Mouse (Mus musculus): ENCODE measurements around the gene Map3k5. TPM values are rescaled to one million over a fixed set of nuclear protein-coding genes. Genes with fewer than 3 reads are reported as not detected.

The Map3k5 gene
- polyA plus RNA-seq, 1 experiment from 2014 or later: 1.2 TPM

DNA sequence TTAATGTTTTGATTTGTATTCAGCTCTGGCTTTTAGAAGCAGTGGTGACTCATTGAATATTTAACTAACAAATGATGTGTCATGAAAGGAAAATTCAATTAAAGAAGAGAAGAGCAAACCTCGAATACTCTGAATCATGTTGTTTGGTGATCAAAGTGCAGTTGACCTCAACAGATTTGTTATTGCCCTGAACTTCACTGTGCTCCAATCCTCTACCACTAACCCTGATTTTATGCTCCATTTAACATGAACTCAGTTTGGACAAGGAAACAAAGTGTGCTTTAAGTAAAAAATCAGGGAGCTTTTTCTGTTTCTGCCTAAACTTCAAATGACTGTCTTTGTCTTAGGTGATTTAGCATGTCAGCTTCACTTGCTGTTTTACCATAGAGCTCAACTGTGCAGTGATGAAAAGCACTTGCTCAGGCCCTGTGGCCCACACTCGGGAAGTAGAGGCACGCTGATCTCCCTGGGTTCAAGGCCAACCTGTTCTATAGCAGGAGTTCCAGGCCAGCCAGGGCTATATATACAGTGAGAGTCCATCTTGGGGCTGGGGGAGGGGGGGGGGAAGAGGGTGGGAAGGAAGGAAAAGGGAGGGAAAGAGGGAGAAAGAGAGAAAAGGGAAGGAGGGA, 57.1 kb downstream of the Map3k5 start:
- Histone ChIP-seq H3K4me3 (ENCODE audit: low read length) (no peak overlapping the region), H3K4me2 (ENCODE audit: low read depth, low read length) (no peak overlapping the region), H3K27me3 (ENCODE audit: control insufficient read depth, insufficient read depth, low read depth, low read length) (no peaks in the 10 kb centered on the region), H3K27ac (ENCODE audit: low read length) (no peak overlapping the region), H3K36me3 (ENCODE audit: control insufficient read depth, insufficient read depth, low read length) (no peaks in the 10 kb centered on the region), H3K4me1 (replicated peaks; ENCODE audit: control insufficient read depth, insufficient read depth, low read length) (no peaks in the 10 kb centered on the region), H3K9ac (ENCODE audit: low read length) (no peak overlapping the region), H3K9me3 (ENCODE audit: control insufficient read depth, low read length) (no peaks in the 10 kb centered on the region)
- no peak for ATAC-seq (ENCODE audit: low read depth)
- WGBS: 51% methylated on average over 3 of the region's 3 CpGs

DNA sequence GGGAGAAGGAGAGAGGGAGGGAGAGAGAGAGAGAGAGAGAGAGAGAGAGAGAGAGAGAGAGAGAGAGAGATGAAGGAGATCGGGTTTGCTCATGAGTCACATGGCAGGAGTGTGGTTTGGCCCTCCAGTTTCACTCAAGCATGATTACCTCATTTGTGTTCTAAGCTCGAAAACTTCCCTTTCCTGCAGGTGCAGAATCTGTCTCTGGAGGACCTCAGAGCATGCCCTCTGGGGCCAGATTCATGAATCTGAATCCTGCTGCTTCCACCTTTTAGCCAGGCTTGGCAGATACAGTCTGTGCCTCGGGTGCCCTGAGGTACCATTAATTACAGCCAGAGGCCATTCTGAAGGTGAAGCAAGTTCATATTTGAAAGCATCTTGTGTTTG, 57.6 kb downstream of the Map3k5 start:
- H3K9ac ChIP-seq (ENCODE audit: low read length): no peak overlapping the region
- H3K27ac ChIP-seq (ENCODE audit: low read length): no peak overlapping the region
- no peak overlapping the region for H3K4me3 ChIP-seq (ENCODE audit: low read length)
- no peaks in the 10 kb centered on the region for H3K27me3 ChIP-seq (ENCODE audit: control insufficient read depth, insufficient read depth, low read depth, low read length)
- ATAC-seq (ENCODE audit: low read depth): no peak
- WGBS: 22% methylated on average over 3 of the region's 3 CpGs
- H3K36me3 ChIP-seq (ENCODE audit: control insufficient read depth, insufficient read depth, low read length): no peaks in the 10 kb centered on the region
- H3K9me3 ChIP-seq (ENCODE audit: control insufficient read depth, low read length): no peaks in the 10 kb centered on the region
- H3K4me1 ChIP-seq (replicated peaks; ENCODE audit: control insufficient read depth, insufficient read depth, low read length): no peaks in the 10 kb centered on the region
- H3K4me2 ChIP-seq (ENCODE audit: low read depth, low read length): no peak overlapping the region

DNA sequence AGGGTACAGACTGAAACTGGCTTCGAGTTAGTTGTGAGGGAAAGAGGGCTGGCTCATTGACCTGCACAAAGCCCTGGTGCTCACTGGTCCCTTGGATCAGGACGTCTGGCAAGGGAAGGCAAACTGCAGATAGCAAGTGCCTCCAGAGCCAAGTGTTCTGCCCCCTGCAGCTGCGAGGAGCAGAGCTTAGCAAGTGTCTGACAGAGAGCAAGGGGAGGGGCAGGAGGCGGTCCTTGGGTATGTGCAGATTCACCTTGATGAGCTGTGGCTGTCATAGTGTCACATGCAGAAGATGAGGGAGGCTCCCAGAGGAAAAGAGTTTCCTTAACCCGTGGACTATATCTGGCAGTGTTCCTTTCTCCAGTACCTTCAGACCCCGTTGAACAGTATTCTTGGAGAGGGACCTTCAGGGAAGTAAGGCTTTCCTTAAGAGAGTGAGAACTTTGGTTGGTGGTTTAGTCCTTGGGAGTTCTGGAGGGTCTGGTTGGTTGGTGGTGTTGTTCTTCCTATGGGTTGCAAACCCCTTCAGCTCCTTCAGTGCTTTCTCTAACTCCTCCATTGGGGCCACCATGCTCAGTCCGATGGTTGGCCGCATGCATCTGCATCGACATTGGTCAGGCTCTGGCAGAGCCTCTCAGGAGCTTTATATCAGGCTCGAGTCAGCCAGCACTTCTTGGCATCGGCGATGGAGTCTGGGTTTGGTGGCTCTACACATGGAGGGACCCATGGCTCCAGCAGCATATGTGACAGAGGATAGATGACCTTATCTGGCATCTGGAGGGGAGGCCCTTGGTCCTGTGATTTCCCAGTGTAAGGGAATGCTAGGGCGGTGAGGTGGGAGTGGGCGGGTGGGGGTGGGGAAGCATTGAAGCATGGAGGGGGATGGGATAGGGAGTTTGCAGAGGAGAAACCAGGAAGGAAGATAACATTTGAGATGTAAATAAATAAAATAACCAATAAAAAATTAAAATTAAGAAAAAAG, 60.5 kb downstream of the Map3k5 start:
- ATAC-seq (ENCODE audit: low read depth): no peak

DNA sequence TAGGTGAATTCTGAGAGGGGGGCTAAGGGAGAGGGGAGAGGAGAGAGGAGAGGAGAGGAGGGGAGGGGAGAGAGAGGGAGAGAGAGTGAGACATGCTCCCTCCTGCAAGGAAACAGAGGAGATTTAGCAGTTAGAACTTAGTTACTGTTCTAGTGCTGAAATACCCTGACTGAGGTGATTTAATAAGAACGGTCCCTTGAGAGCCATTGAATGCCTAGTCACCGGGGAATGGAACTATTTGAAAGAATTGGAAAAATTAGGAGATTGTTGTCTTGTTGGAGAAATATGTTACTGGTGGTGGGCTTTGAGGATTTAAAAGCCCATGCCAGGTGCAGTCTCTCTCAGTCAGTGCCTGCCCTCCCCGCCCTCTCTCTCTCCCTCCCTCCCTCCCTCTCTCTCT, 61.9 kb downstream of the Map3k5 start:
- Histone ChIP-seq H3K9me3 (ENCODE audit: control insufficient read depth, low read length) (no peaks in the 10 kb centered on the region; the same call in 1 of the 2 replicates), H3K4me1 (replicated peaks; ENCODE audit: control insufficient read depth, insufficient read depth, low read length) (no peaks in the 10 kb centered on the region), H3K4me2 (ENCODE audit: low read depth, low read length) (no peak overlapping the region), H3K4me3 (ENCODE audit: low read length) (no peak overlapping the region), H3K27ac (ENCODE audit: low read length) (no peak overlapping the region), H3K36me3 (ENCODE audit: control insufficient read depth, insufficient read depth, low read length) (no peaks in the 10 kb centered on the region), H3K27me3 (ENCODE audit: control insufficient read depth, insufficient read depth, low read depth, low read length) (no peaks in the 10 kb centered on the region), H3K9ac (ENCODE audit: low read length) (no peak overlapping the region)
- ATAC-seq (ENCODE audit: low read depth): no peak
- WGBS: 63% methylated on average over 3 of the region's 3 CpGs

More for the DNA sequence above, 60.5 kb downstream of the Map3k5 start:
- Histone ChIP-seq H3K4me3 (ENCODE audit: low read length) (no peak overlapping the region), H3K27me3 (ENCODE audit: control insufficient read depth, insufficient read depth, low read depth, low read length) (no peaks in the 10 kb centered on the region), H3K9ac (ENCODE audit: low read length) (no peak overlapping the region), H3K9me3 (ENCODE audit: control insufficient read depth, low read length) (no peaks in the 10 kb centered on the region; the same call in 1 of the 2 replicates), H3K36me3 (ENCODE audit: control insufficient read depth, insufficient read depth, low read length) (no peaks in the 10 kb centered on the region), H3K27ac (ENCODE audit: low read length) (no peak overlapping the region), H3K4me2 (ENCODE audit: low read depth, low read length) (no peak overlapping the region), H3K4me1 (replicated peaks; ENCODE audit: control insufficient read depth, insufficient read depth, low read length) (no peaks in the 10 kb centered on the region)
- 61% methylated on average over 14 of the region's 14 CpGs for WGBS

DNA sequence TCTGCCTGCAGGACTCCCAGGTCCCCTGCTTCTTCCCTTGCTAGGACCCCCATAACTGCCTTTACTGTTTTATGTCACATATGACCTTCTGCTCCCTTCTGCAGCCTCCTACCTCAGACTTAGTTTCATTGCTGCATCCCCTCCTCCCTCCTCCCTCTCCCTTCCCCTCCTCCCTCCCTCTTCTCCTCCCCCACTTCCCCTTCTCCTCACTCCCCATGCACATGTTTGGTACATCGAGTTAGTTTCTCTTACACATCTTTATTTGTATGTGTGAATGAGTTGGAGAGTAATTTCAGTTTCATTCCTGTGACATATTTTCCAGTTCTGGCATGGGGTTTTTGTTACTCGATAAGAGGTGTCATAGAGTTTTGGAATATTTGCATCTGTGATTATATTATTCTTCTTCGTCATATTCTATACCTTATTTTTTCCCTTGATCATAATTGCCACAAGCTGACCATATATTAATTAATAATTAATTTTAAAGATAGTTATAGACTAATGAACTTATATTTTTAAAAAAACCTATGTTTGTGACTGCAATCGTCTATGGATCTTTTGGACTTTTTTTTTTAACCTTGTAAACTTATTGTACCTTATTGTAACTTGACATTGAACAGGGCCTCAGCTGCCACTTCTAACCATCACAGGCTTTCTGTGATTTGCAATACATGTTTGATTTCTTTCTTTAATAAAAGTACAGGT, 65.6 kb downstream of the Map3k5 start:
- Histone ChIP-seq H3K36me3 (ENCODE audit: control insufficient read depth, insufficient read depth, low read length) (no peaks in the 10 kb centered on the region), H3K4me3 (ENCODE audit: low read length) (no peak overlapping the region), H3K4me1 (replicated peaks; ENCODE audit: control insufficient read depth, insufficient read depth, low read length) (no peaks in the 10 kb centered on the region), H3K27me3 (ENCODE audit: control insufficient read depth, insufficient read depth, low read depth, low read length) (no peaks in the 10 kb centered on the region), H3K9ac (ENCODE audit: low read length) (no peak overlapping the region), H3K9me3 (ENCODE audit: control insufficient read depth, low read length) (no peaks in the 10 kb centered on the region; the same call in 1 of the 2 replicates), H3K4me2 (ENCODE audit: low read depth, low read length) (no peak overlapping the region), H3K27ac (ENCODE audit: low read length) (no peak overlapping the region)
- 65% methylated on average over 4 of the region's 4 CpGs for WGBS
- ATAC-seq (ENCODE audit: low read depth): no peak

DNA sequence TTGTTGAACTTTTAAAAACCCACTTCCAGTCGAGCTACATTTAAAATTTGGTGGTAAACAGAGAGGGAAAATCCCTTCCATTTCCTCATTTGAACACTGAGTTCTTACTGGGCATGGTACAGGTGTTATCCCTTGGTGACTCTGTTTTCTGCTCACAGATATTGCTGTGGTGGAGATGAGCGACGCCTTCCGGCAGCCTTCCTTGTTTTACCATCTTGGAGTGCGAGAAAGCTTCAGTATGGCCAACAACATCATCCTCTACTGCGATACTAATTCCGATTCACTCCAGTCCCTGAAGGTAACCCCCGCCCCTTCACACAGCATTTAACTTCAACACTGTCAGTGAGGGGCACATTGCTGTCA, 66.1 kb downstream of the Map3k5 start:
- ATAC-seq (ENCODE audit: low read depth): no peak
- no peak overlapping the region for H3K4me2 ChIP-seq (ENCODE audit: low read depth, low read length)
- 76% methylated on average over 8 of the region's 8 CpGs for WGBS
- no peaks in the 10 kb centered on the region; the same call in 1 of the 2 replicates for H3K9me3 ChIP-seq (ENCODE audit: control insufficient read depth, low read length)
- no peak overlapping the region for H3K9ac ChIP-seq (ENCODE audit: low read length)
- H3K4me1 ChIP-seq (replicated peaks; ENCODE audit: control insufficient read depth, insufficient read depth, low read length): no peaks in the 10 kb centered on the region
- no peak overlapping the region for H3K27ac ChIP-seq (ENCODE audit: low read length)
- no peaks in the 10 kb centered on the region for H3K27me3 ChIP-seq (ENCODE audit: control insufficient read depth, insufficient read depth, low read depth, low read length)
- no peak overlapping the region for H3K4me3 ChIP-seq (ENCODE audit: low read length)
- H3K36me3 ChIP-seq (ENCODE audit: control insufficient read depth, insufficient read depth, low read length): no peaks in the 10 kb centered on the region

DNA sequence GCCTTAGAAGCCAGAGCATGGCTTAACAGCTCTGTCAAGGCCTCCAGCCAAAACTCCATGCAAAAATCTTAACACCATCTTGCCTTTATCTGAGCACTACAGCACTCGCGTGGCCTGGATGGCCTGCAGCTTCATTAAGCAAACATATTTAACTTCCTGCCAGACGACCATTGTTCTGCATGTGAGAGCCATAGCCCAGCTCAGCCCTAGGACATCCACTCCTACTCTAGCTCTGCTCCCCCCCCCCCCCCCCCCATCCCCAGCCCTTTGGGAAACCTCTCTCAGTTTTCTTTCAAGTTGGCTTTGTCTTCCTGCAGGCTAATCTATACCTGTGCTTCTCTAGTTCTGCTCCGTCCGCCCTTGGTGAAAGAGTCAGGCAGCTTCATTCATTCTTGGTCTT, 67.7 kb downstream of the Map3k5 start:
- H3K27me3 ChIP-seq (ENCODE audit: control insufficient read depth, insufficient read depth, low read depth, low read length): no peaks in the 10 kb centered on the region
- 33% methylated on average over 5 of the region's 5 CpGs for WGBS
- no peaks in the 10 kb centered on the region; the same call in 1 of the 2 replicates for H3K9me3 ChIP-seq (ENCODE audit: control insufficient read depth, low read length)
- H3K4me2 ChIP-seq (ENCODE audit: low read depth, low read length): no peak overlapping the region
- H3K4me3 ChIP-seq (ENCODE audit: low read length): no peak overlapping the region
- H3K9ac ChIP-seq (ENCODE audit: low read length): no peak overlapping the region
- no peaks in the 10 kb centered on the region for H3K4me1 ChIP-seq (replicated peaks; ENCODE audit: control insufficient read depth, insufficient read depth, low read length)
- no peak for ATAC-seq (ENCODE audit: low read depth)
- no peak overlapping the region for H3K27ac ChIP-seq (ENCODE audit: low read length)
- no peaks in the 10 kb centered on the region for H3K36me3 ChIP-seq (ENCODE audit: control insufficient read depth, insufficient read depth, low read length)

DNA sequence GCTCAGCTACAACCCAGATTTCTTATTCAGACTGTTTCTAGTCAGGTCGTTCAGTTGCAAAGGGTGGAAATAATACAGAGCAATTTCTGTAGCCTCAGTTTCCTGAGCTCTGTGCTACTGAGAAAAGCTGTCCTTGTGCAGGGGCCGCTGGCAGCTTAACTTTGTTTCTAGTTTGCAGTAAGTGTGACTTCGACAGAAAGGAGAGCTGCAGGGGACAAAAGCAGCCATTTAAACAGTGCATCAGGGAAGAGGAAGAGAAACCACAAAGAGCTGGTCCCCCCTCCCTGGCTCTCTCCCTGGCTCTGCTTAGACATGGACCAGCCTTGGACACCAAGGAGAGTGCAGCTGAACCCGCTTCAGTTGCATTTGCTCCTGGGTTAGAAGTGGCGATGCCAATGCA, 68.7 kb downstream of the Map3k5 start:
- ATAC-seq (ENCODE audit: low read depth): no peak
- 66% methylated on average over 5 of the region's 5 CpGs for WGBS
- H3K9me3 ChIP-seq (ENCODE audit: control insufficient read depth, low read length): no peaks in the 10 kb centered on the region

DNA sequence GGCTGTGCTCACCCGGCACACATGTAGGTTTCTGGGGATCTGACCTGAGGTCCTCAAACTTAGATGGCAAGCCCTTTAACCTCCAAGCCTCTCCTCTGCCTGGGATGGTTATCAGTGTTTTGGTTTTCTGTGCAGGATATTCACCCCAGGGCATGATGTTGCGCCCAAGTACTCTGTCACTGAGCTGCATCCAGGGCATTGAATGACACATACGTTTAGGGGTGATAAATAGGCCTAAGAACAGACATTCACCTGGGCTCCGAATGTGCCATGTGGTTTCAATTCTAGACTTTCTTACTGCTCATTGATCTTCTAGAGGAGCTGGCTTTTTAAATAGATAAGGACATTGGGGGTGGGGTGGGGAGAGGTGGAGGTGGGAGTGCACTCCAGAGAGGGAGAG, 70.5 kb downstream of the Map3k5 start:
- ATAC-seq (ENCODE audit: low read depth): no peak
- Histone ChIP-seq H3K36me3 (ENCODE audit: control insufficient read depth, insufficient read depth, low read length) (no peaks in the 10 kb centered on the region), H3K27me3 (ENCODE audit: control insufficient read depth, insufficient read depth, low read depth, low read length) (no peaks in the 10 kb centered on the region), H3K4me3 (ENCODE audit: low read length) (no peak overlapping the region), H3K9ac (ENCODE audit: low read length) (no peak overlapping the region), H3K9me3 (ENCODE audit: control insufficient read depth, low read length) (no peaks in the 10 kb centered on the region), H3K27ac (ENCODE audit: low read length) (no peak overlapping the region), H3K4me2 (ENCODE audit: low read depth, low read length) (no peak overlapping the region), H3K4me1 (replicated peaks; ENCODE audit: control insufficient read depth, insufficient read depth, low read length) (no peaks in the 10 kb centered on the region)
- 66% methylated on average over 4 of the region's 4 CpGs for WGBS

More for the DNA sequence above, 68.7 kb downstream of the Map3k5 start:
- no peaks in the 10 kb centered on the region for H3K36me3 ChIP-seq (ENCODE audit: control insufficient read depth, insufficient read depth, low read length)
- H3K4me1 ChIP-seq (replicated peaks; ENCODE audit: control insufficient read depth, insufficient read depth, low read length): no peaks in the 10 kb centered on the region
- no peak overlapping the region for H3K4me3 ChIP-seq (ENCODE audit: low read length)
- no peak overlapping the region for H3K4me2 ChIP-seq (ENCODE audit: low read depth, low read length)
- H3K27ac ChIP-seq (ENCODE audit: low read length): no peak overlapping the region
- no peak overlapping the region for H3K9ac ChIP-seq (ENCODE audit: low read length)
- no peaks in the 10 kb centered on the region for H3K27me3 ChIP-seq (ENCODE audit: control insufficient read depth, insufficient read depth, low read depth, low read length)

All from lung, embryonic 16.5 days (tissue).